Mouse (Mus musculus) midbrain, embryonic 13.5 days (tissue): ENCODE data around the gene Rpl39. TPM values are rescaled to one million over a fixed set of nuclear protein-coding genes. Genes with fewer than 3 reads are reported as not detected.
"Not testable (repeated sequence)": the region's sequence is repeated elsewhere in the genome, so short reads cannot be mapped to it uniquely, and the experiment has no call there.

Source experiments
- ATAC-seq: fragments of 200-750 bp; cut with Nextera tagmentation; 2 replicates; pipeline ENCODE4 v1.8.0; 2017; ENCODE audit warnings: mild to moderate bottlenecking, moderate TSS enrichment, moderate library complexity
- H3K27ac ChIP-seq: fragments of 300-500 bp; sonication (generic); 2 replicates; pipeline ENCODE4 v1.5.1; 2015; ENCODE audit warnings: inconsistent platforms, mild to moderate bottlenecking, moderate library complexity
- H3K27me3 ChIP-seq: fragments of 300-500 bp; sonication (generic); 2 replicates; pipeline ENCODE4 v1.6.1; 2015; ENCODE audit warnings: mild to moderate bottlenecking, inconsistent platforms
- H3K36me3 ChIP-seq: fragments of 300-500 bp; sonication (generic); 2 replicates; pipeline ENCODE4 v1.6.1; 2015; ENCODE audit warnings: mild to moderate bottlenecking, inconsistent platforms
- H3K4me1 ChIP-seq: fragments of 300-500 bp; sonication (generic); replicated peaks from 2 replicates; pipeline ENCODE4 v1.6.1; 2015; ENCODE audit warnings: inconsistent platforms
- H3K4me2 ChIP-seq: fragments of 300-500 bp; sonication (generic); replicated peaks from 2 replicates; pipeline ENCODE4 v1.6.1; 2015; ENCODE audit warnings: moderate library complexity, mild to moderate bottlenecking, inconsistent platforms
- H3K4me3 ChIP-seq: fragments of 300-500 bp; sonication (generic); replicated peaks from 2 replicates; pipeline ENCODE4 v1.5.1; 2015; ENCODE audit warnings: mild to moderate bottlenecking, inconsistent platforms
- H3K9ac ChIP-seq: fragments of 300-500 bp; sonication (generic); replicated peaks from 2 replicates; pipeline ENCODE4 v1.6.1; 2015; ENCODE audit warnings: mild to moderate bottlenecking, inconsistent platforms
- H3K9me3 ChIP-seq: fragments of 300-500 bp; sonication (generic); 2 replicates; pipeline ENCODE4 v1.6.1; 2016; ENCODE audit warnings: mild to moderate bottlenecking, inconsistent platforms
- WGBS: fragments of 180-500 bp; shearing (Covaris S2); methylation state at CpG from one replicate; pipeline ENCODE4 v1.1.7; 2015; 5-methylcytosine and 5-hydroxymethylcytosine counted together
- polyA plus RNA-seq: library from polyadenylated mRNA; unstranded; fragments of >200 nt; fragmentation: Nextera tagmentation; extraction: Ambion mirVana; gene quantifications from 2 replicates; pipeline ENCODE4 v1.2.1, GENCODE M21; 2015

Rpl39 gene
- polyA plus RNA-seq, 1 experiment from 2014 or later = 354 TPM

- 95% methylated on average over 11 of the region's 11 CpGs for WGBS
- no peak for ATAC-seq
- H3K4me3 ChIP-seq = no peak overlapping the region
- H3K4me2 ChIP-seq = no peak overlapping the region
- no peaks in the 10 kb centered on the region for H3K27me3 ChIP-seq
- no peaks in the 10 kb centered on the region for H3K4me1 ChIP-seq
- no peaks in the 10 kb centered on the region for H3K9me3 ChIP-seq
- H3K36me3 ChIP-seq = peaks cover 24% of the 10 kb centered on the region
- H3K27ac ChIP-seq = no peak overlapping the region
- H3K9ac ChIP-seq = no peak overlapping the region
Observed at GRCm38 (mm10) chrX:37095106-37095768, 10.0 kb upstream of the Rpl39 start.

DNA sequence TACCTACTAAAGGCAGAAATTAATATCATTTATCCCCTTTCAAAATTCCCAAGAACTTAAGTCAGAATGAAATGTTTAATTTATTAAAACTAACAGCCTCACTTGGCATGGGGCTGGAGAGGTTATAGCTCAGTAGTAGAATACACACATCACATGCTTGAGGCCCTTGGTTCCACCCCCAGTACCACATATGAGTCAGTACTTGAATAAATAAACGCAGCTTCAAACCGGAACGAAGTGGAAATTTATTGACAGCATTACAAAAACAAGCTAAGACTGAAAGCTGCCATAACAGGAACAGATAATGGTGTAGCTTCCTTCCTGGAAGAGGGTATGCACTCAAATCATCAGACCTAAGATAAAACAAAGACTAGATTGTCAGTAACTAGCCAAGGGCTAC, 6.3 kb upstream of the Rpl39 start:
- H3K4me1 ChIP-seq = no peaks in the 10 kb centered on the region
- H3K9ac ChIP-seq = no peak overlapping the region
- peaks cover 11% of the 10 kb centered on the region for H3K36me3 ChIP-seq
- no peaks in the 10 kb centered on the region for H3K9me3 ChIP-seq
- WGBS = 95% methylated on average over 3 of the region's 3 CpGs
- no peak overlapping the region for H3K4me2 ChIP-seq
- no peak overlapping the region for H3K27ac ChIP-seq
- H3K4me3 ChIP-seq = no peak overlapping the region
- no peak for ATAC-seq
- H3K27me3 ChIP-seq = no peaks in the 10 kb centered on the region

DNA sequence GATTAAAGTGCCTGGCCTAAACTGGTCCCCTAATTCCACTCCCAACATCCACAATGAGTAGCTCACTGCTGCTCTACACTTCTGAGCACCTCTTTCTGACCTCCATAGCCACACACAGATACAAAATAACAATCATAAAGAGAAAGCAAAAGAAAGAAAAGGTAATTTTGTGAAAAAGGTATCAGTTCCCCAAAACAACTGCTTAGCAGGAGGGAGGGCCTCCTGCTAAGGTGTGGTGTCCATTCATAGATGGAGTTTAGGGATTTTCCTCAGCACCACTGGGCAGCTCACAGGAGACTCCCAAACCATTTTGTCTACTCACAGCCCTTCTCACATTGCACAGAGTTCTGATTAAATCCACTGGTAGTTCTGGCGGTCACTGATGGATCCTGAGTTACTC, 3.6 kb upstream of the Rpl39 start:
- H3K27ac ChIP-seq = no peak overlapping the region
- no peak for ATAC-seq
- WGBS = 81% methylated on average over 1 of the region's 1 CpGs
- no peak overlapping the region for H3K4me2 ChIP-seq
- H3K27me3 ChIP-seq = no peaks in the 10 kb centered on the region
- H3K4me3 ChIP-seq = no peak overlapping the region
- H3K4me1 ChIP-seq = no peaks in the 10 kb centered on the region
- no peak overlapping the region for H3K9ac ChIP-seq
- H3K36me3 ChIP-seq = peaks cover 7% of the 10 kb centered on the region
- no peaks in the 10 kb centered on the region for H3K9me3 ChIP-seq

DNA sequence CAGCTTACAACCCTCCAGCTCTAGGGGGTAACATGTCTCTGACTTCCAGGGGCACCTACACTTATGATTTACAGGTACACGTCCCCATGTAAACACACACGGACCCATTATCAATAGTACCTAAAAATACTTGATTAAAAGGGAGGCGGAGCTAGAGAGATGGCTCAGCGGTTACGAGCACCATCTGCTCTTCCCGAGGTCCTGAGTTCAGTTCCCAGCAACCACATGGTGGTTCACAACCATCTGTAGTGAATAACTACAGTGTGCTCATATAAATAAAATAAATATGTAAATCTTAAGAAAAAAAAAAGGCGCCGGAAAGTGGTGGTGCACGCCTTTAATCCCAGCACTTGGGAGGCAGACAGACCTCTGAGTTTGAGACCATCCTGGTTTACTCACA, 463 bp upstream of the Rpl39 start:
- no peaks in the 10 kb centered on the region for H3K27me3 ChIP-seq
- H3K4me2 ChIP-seq = peak overlapping the region; percentile 73
- no peaks in the 10 kb centered on the region for H3K9me3 ChIP-seq
- peak overlapping the region; percentile 76; the same call in 1 of the 2 replicates for H3K9ac ChIP-seq
- H3K27ac ChIP-seq = peak overlapping the region; percentile 86
- WGBS = 21% methylated on average over 9 of the region's 9 CpGs
- H3K4me1 ChIP-seq = peaks cover 10% of the 10 kb centered on the region
- H3K36me3 ChIP-seq = peaks cover 11% of the 10 kb centered on the region
- no peak; the same call in 1 of the 2 replicates for ATAC-seq
- H3K4me3 ChIP-seq = peak overlapping the region; percentile 62

DNA sequence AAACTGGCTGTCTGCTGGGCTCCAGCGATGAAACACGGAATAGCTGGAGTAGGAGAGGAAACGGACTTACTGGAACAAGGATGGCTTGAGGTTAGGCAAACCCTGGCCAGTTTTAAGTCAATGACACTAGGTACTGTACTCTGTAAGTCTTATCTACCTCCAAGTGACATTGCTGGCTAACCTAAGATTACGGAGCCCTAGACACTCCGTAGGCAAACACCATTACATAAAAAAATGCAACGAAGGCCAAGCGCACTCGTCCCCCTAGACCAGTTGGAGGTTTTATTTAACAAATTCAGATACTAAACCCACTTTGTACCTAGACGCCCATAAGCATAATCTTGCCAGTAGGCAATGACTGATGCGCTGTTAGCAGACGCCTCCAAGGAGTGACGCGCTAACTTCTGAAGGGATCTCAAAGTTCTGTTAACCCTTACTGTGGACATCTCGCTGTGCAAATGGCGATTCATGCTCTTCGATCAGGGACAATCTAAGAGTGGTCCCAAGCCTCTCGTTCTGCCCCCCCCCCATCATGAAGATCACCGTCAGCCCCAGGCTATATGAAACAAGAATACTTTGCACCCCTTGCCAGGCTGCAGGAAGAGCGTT, 780 bp downstream of the Rpl39 start:
- Histone ChIP-seq H3K4me2 (peak overlapping the region; percentile 73), H3K36me3 (peaks cover 14% of the 10 kb centered on the region), H3K27me3 (no peaks in the 10 kb centered on the region), H3K27ac (peak overlapping the region; percentile 86), H3K9ac (peak overlapping the region; percentile 76), H3K4me3 (peak overlapping the region; percentile 62), H3K9me3 (no peaks in the 10 kb centered on the region), H3K4me1 (peaks cover 10% of the 10 kb centered on the region)
- 18% methylated on average over 19 of the region's 19 CpGs for WGBS
- peak; percentile 35 for ATAC-seq

GRCm38 (mm10) chrX:37081194-37081593, 4.0 kb downstream of the Rpl39 start:
- Histone ChIP-seq H3K27ac (no peak overlapping the region), H3K4me3 (no peak overlapping the region), H3K4me2 (no peak overlapping the region), H3K4me1 (peaks cover 10% of the 10 kb centered on the region), H3K36me3 (peaks cover 14% of the 10 kb centered on the region), H3K9ac (no peak overlapping the region), H3K27me3 (no peaks in the 10 kb centered on the region), H3K9me3 (no peaks in the 10 kb centered on the region)
- WGBS = 56% methylated on average over 6 of the region's 6 CpGs
- ATAC-seq = no peak

DNA sequence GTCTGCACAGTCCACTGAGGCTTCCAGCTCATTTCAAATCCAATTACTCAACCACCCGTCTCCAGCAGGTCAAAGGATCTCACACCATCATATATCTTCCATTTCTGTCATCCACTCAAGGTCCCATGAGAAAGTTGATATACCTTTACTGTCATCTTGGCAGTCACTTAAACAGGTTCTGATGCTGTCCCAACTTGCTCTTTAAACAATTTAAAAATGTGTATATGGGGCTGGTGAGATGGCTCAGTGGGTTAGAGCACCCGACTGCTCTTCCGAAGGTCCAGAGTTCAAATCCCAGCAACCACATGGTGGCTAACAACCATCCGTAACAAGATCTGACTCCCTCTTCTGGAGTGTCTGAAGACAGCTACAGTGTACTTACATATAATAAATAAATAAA, 4.9 kb downstream of the Rpl39 start:
- peaks cover 14% of the 10 kb centered on the region for H3K36me3 ChIP-seq
- not testable (repeated sequence) for H3K9me3 ChIP-seq, H3K27ac ChIP-seq, H3K27me3 ChIP-seq, H3K9ac ChIP-seq, H3K4me3 ChIP-seq, ATAC-seq, H3K4me1 ChIP-seq, H3K4me2 ChIP-seq
- WGBS = 77% methylated on average over 3 of the region's 4 CpGs

DNA sequence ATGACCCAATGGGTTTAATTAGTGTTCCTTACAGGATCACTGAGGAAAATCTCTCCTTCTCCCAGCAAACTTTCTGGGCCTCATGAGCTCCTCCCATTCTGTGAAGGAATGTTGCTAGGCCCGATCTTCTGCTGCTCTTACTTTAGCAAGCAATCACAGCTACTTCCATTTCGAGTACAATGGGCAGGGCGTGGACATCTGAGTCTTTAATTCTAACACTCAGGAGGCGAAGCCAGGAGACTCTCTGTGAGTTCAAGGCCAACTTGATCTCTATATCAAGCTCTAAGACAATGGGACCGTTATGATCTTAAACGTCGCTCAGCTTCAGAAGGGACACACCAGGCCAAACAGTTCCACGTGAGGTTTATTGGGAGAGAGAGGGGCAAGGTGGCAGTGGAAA, 8.6 kb downstream of the Rpl39 start:
- Histone ChIP-seq H3K36me3 (peaks cover 8% of the 10 kb centered on the region), H3K9me3 (no peaks in the 10 kb centered on the region), H3K4me3 (no peak overlapping the region), H3K27ac (no peak overlapping the region), H3K27me3 (no peaks in the 10 kb centered on the region), H3K9ac (no peak overlapping the region), H3K4me1 (no peaks in the 10 kb centered on the region), H3K4me2 (no peak overlapping the region)
- 82% methylated on average over 8 of the region's 8 CpGs for WGBS
- no peak for ATAC-seq

DNA sequence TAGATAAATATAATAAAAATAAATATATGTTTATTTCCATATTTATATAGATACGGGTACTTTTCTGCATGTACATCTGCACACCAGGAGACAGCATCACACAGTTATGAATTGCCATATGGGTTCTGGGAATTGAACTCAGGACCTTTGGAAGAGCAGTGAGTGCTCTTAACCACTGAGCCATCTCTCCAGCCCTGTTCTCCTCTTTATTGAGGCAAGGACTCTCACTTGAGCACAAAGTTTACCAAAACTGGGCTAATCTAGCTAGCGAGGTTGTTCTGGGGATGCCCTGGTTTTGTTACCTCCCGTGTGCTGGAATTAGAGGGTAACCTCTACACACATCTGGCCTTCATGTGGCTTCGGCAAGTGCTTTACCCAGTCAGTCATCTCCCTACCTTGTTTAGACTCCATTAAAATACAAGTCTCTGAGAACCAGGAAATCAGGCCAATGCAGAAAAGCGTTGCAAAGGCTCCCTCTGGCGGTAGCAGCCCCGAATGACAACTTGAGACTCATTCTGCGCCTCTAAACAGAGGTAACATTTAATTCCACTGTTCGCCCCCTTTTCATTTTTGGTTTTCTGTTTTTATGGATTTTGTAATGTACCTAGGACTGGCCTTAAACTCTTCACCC, 10.8 kb downstream of the Rpl39 start:
- no peak overlapping the region for H3K27ac ChIP-seq
- H3K4me3 ChIP-seq = no peak overlapping the region
- H3K4me2 ChIP-seq = no peak overlapping the region
- no peaks in the 10 kb centered on the region for H3K36me3 ChIP-seq
- no peak overlapping the region for H3K9ac ChIP-seq
- H3K27me3 ChIP-seq = no peaks in the 10 kb centered on the region
- 38% methylated on average over 9 of the region's 9 CpGs for WGBS
- ATAC-seq = no peak
- H3K9me3 ChIP-seq = no peaks in the 10 kb centered on the region
- H3K4me1 ChIP-seq = no peaks in the 10 kb centered on the region

- WGBS = 88% methylated on average over 5 of the region's 5 CpGs
Observed at GRCm38 (mm10) chrX:37068766-37069165, 16.4 kb downstream of the Rpl39 start.

DNA sequence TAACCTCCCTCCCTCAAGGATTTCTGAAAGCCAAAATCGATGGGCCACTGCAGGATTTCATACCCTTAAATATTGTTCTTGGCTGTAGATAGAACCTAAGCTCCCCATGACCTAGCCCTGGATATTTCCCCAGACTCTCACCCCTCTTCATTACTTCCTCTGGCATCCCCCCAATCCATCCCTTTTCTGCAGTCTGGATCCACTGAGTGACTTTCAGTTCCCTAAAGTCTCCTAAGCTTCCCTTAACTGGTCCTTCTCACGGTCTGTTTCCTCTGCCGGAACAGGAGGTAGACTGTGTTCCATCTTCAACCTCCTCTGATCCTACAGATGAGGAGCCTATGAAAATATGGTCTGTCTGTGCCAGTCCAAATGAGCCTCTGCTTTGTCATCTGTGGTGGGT, 17.9 kb downstream of the Rpl39 start:
- no peak overlapping the region for H3K27ac ChIP-seq
- H3K27me3 ChIP-seq = no peaks in the 10 kb centered on the region
- H3K4me1 ChIP-seq = no peaks in the 10 kb centered on the region
- no peaks in the 10 kb centered on the region for H3K9me3 ChIP-seq
- H3K4me3 ChIP-seq = no peak overlapping the region
- H3K9ac ChIP-seq = no peak overlapping the region
- WGBS = 81% methylated on average over 3 of the region's 3 CpGs
- no peak for ATAC-seq
- no peak overlapping the region for H3K4me2 ChIP-seq
- H3K36me3 ChIP-seq = no peaks in the 10 kb centered on the region

More at GRCm38 (mm10) chrX:37068766-37069165, 16.4 kb downstream of the Rpl39 start:
- Histone ChIP-seq H3K9ac (no peak overlapping the region), H3K27ac (no peak overlapping the region), H3K36me3 (no peaks in the 10 kb centered on the region), H3K4me1 (no peaks in the 10 kb centered on the region), H3K27me3 (no peaks in the 10 kb centered on the region), H3K4me3 (no peak overlapping the region), H3K4me2 (no peak overlapping the region), H3K9me3 (no peaks in the 10 kb centered on the region)
- ATAC-seq = no peak

DNA sequence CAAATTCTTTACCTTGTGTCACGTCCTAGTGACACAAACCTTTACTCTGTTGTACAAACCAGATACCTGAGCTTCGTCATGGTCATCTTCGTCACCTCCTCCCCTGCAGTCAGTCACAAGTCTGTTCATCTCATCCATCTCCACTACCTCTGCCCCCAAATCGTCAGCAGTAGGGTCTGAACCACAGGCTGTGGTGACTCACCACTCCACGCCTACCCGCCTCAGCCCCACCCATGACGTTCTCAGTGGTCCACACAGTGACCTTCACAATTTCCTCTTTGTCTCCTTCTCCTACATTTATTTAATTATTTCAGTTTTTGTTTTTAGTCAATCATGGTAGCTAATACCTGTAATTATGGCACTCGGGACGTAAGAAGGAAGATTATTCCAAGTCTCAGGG, 21.3 kb downstream of the Rpl39 start:
- Histone ChIP-seq H3K4me3 (no peak overlapping the region), H3K36me3 (no peaks in the 10 kb centered on the region), H3K4me2 (no peak overlapping the region), H3K9ac (no peak overlapping the region), H3K9me3 (no peaks in the 10 kb centered on the region), H3K4me1 (no peaks in the 10 kb centered on the region), H3K27me3 (no peaks in the 10 kb centered on the region), H3K27ac (no peak overlapping the region)
- ATAC-seq = no peak
- WGBS = 80% methylated on average over 9 of the region's 9 CpGs
